Mouse (Mus musculus) E14TG2a.4 (cell line): Measurements from ENCODE around the gene Smad5.

Source experiments
- H3K27me3 ChIP-seq: 2 replicates; pipeline ENCODE4 v1.6.1; 2014; ENCODE audit warnings: low read length, control low read depth; ENCODE audit not compliant: insufficient read depth
- H3K36me3 ChIP-seq: 2 replicates; pipeline ENCODE4 v1.6.1; 2014; ENCODE audit warnings: low read length, control low read depth; ENCODE audit not compliant: insufficient read depth
- H3K4me1 ChIP-seq: replicated peaks from 2 replicates; pipeline ENCODE4 v1.6.1; 2014; ENCODE audit warnings: low read depth, low read length, control low read depth
- H3K4me3 ChIP-seq: replicated peaks from 2 replicates; pipeline ENCODE4 v1.5.1; 2014; ENCODE audit warnings: mild to moderate bottlenecking, low read length
- H3K9me3 ChIP-seq: 2 replicates; pipeline ENCODE4 v1.6.1; 2014; ENCODE audit warnings: low read length, control low read depth
- CTCF ChIP-seq: conservative IDR thresholded peaks from 2 replicates; pipeline ENCODE4 v1.5.1; 2014; ENCODE audit warnings: low read length
- NANOG ChIP-seq: IDR thresholded peaks from 2 replicates; pipeline ENCODE4 v1.6.1; 2014; ENCODE audit warnings: borderline replicate concordance, low read length, mixed read lengths
- POU5F1 ChIP-seq: IDR thresholded peaks from 2 replicates; pipeline ENCODE4 v1.6.1; 2014; ENCODE audit warnings: low read length, borderline replicate concordance

Smad5 gene

DNA sequence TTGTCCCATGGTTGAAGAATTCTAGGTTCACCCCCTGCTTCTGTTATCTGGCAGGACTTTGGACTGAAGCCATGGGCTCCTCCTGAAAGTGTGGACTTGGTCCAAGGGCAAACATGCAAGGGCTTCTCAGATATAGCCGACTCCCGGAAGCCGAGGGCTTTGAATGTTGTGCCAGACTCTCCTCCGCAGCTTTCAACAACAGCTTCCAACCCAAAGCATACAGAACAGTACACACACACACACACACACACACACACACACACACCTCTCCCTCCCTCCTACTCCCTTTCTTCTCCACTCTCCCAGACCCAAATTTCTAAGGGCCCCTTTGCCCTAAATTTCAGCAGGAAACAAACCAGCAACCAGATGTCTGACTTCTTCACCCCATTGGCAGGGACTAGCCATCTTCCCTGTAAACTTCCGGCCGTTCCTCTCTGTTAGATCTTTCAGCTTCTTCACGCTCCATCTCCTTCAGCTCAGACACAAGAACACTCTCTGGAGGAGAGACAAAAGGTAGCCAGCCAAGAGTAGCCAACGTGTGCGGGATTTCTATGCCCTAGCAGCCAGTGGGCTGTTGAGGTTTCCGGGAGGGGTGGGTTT, 24.5 kb upstream of the Smad5 start:
- Histone ChIP-seq H3K4me1 (peaks cover 16% of the 10 kb centered on the region), H3K36me3 (no peaks in the 10 kb centered on the region), H3K27me3 (peaks cover 50% of the 10 kb centered on the region), H3K9me3 (no peaks in the 10 kb centered on the region), H3K4me3 (no peak overlapping the region)
- TF ChIP-seq NANOG = no peak
- TF ChIP-seq POU5F1 = no peak
- no peak for TF ChIP-seq CTCF

DNA sequence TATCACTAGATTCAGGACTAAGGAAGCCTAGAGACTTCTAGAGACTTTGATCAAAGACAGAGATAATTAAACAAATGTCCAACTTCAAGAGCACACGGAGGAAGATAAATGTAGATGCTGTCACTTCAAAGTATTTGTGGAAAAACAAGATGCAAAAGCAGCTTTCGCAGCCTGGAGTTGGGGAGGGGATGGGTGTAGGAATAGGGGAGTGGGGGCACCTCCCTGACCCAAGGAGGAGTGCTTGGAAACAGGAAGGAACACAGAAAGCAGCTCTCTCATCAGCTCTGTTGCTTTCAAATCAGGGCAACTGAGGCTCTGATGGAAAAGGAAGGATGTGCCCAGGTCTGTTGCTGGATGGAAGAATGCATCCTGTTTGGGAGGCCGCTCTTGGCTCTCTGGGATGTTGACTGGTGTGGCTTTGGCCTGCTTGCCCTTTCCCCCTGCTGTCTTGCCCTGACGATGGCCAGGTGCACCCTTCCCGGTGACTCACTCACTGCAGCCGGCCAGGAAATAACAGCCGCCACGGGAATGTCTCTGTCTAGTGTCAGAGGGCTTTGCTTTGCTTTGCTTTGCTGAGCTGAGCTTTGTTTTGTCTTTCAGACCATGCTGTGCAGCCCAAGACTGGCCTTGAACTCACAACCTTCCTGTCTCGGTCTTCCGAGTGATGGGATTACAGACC, 23.8 kb upstream of the Smad5 start:
- TF ChIP-seq POU5F1 (no peak), CTCF (no peak), NANOG (no peak)
- H3K4me3 ChIP-seq = no peak overlapping the region
- H3K36me3 ChIP-seq = no peaks in the 10 kb centered on the region
- peaks cover 10% of the 10 kb centered on the region for H3K4me1 ChIP-seq
- no peaks in the 10 kb centered on the region for H3K9me3 ChIP-seq
- H3K27me3 ChIP-seq = peaks cover 50% of the 10 kb centered on the region

DNA sequence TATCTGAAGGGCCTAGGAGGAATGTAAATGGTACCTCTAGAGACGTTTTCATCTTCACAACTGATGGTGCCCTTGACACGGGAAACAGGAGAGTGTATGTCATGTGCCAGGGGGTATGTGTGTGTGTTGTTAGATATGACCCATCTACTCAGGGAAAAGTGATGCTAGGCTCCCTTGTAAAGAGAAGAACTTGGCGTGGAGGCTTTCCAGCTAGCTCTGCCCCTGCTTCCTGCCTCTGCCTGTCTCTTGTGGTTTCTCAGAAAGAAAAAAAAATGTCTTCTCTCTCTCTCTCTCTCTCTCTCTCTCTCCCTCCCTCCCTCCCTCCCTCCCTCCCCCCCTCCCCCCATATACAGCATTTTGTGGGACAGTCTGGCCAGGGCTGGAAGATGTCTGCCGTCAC, 20.9 kb upstream of the Smad5 start:
- H3K4me3 ChIP-seq = peak overlapping the region; percentile 53; the same call in 1 of the 2 replicates
- no peaks in the 10 kb centered on the region for H3K9me3 ChIP-seq
- H3K27me3 ChIP-seq = peaks cover 75% of the 10 kb centered on the region
- H3K4me1 ChIP-seq = peaks cover 9% of the 10 kb centered on the region
- no peak for TF ChIP-seq CTCF
- TF ChIP-seq POU5F1 = no peak
- no peak for TF ChIP-seq NANOG
- H3K36me3 ChIP-seq = no peaks in the 10 kb centered on the region

DNA sequence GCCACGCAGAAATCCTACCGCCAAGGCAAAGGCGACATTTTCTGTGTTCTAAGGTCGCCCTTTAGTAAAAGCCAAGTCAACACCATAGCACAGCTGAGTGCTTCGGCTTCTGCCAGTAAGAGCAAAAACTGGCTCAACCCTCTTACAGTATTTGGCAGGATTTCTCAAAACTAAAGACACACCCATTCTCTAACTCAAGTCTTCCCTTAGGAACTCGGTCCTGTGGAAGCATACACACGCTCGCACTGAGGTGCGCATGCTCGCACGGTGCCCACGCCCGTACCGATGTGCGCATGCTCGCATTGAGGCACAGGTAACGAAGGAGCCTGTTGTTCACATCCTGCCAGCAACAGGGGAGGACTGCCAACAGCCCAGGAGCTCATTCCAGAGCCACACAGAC, 20.5 kb upstream of the Smad5 start:
- TF ChIP-seq NANOG = no peak
- TF ChIP-seq CTCF = no peak
- no peak for TF ChIP-seq POU5F1
- peak overlapping the region; percentile 53 for H3K4me3 ChIP-seq

DNA sequence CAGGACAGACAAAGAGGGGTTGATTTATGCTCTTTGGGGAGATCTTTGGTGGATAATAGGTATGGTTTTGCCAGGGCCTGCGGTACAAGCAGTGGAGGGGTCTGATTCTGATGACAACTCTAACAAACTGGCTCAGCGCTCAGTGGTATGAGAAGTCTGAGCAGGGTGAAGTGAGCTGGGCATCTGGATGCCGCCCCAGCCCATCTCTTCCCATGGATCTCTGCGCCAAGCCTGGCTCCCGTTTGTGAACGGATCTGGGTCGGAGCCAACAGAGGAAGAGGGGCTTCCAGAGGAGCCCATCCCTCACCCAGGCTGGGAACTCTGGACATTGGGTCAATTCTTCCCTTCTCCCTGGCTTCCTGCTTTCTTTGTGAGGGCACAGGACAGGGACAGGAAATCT, 19.5 kb upstream of the Smad5 start:
- Histone ChIP-seq H3K27me3 (peaks cover 67% of the 10 kb centered on the region), H3K4me1 (peaks cover 9% of the 10 kb centered on the region), H3K9me3 (no peaks in the 10 kb centered on the region), H3K4me3 (no peak overlapping the region), H3K36me3 (no peaks in the 10 kb centered on the region)
- no peak for TF ChIP-seq POU5F1
- no peak for TF ChIP-seq NANOG
- TF ChIP-seq CTCF = no peak

More for the DNA sequence above, 20.5 kb upstream of the Smad5 start:
- peaks cover 9% of the 10 kb centered on the region for H3K4me1 ChIP-seq
- H3K36me3 ChIP-seq = no peaks in the 10 kb centered on the region
- H3K9me3 ChIP-seq = no peaks in the 10 kb centered on the region
- H3K27me3 ChIP-seq = peaks cover 71% of the 10 kb centered on the region

DNA sequence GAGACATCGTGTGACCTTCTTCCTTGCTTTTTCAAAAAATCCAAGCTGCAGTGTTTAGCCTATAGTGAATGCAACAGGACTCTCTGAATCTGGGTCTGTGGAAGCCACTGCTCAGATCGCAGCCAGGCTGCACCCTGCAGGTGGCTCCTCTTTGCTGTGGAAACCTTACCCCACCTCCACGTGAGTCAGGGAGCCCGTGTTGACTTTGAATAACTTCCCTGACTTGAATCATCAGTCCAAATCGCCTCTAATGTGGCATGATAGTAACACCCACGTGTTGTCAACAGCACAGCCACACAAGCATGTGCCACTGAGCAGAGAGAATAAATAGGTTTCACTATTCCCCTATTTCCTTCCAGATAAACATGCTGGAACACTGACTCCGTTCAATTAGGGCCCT, 10.8 kb upstream of the Smad5 start:
- H3K9me3 ChIP-seq = no peaks in the 10 kb centered on the region
- H3K36me3 ChIP-seq = no peaks in the 10 kb centered on the region
- peaks cover 7% of the 10 kb centered on the region; the same call in 1 of the 2 replicates for H3K27me3 ChIP-seq
- no peak overlapping the region for H3K4me3 ChIP-seq
- H3K4me1 ChIP-seq = no peaks in the 10 kb centered on the region
- TF ChIP-seq NANOG (no peak), CTCF (no peak), POU5F1 (no peak)

DNA sequence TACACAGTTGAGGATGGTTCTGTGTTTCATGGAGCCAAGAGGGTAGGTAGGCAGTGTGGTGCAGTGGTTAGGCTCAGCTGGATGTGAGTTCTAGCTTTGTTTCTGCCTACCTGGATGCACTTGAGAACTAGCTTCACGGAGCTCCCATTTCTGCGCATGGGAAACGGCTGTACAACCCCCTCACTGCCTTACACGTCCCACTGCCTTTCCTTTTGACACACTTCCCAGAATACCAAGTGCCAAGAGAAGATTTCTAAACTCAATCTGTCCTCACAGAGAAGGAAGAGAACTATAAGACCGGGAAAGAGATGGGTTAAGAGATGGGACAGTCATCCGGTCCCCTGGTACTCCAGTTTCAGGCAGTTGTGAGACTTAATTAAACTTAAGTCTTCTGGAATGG, 10.2 kb upstream of the Smad5 start:
- no peaks in the 10 kb centered on the region for H3K9me3 ChIP-seq
- no peak overlapping the region for H3K4me3 ChIP-seq
- peaks cover 7% of the 10 kb centered on the region; the same call in 1 of the 2 replicates for H3K27me3 ChIP-seq
- no peaks in the 10 kb centered on the region for H3K4me1 ChIP-seq
- no peaks in the 10 kb centered on the region for H3K36me3 ChIP-seq
- no peak for TF ChIP-seq NANOG
- TF ChIP-seq CTCF = no peak
- no peak for TF ChIP-seq POU5F1

DNA sequence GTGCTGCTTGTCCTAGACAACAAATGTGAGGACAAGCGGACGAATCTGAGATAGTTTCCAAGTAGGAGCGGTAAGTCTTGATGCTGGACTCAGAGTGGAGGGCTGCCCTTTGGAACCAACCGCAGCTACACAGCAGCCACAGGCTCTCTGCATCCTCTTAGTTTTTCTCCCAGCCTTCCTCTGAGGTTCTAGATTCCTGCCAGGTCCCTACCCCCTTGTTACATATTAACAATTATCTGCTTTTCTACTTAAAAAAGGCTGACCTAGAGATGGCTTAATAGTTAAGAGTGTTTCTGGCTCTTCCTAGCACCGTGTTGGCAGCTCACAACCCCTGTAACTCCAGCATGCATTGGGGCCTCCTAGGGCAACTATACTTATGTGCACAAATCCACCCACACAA, 7.1 kb upstream of the Smad5 start:
- Histone ChIP-seq H3K4me3 (no peak overlapping the region), H3K4me1 (no peaks in the 10 kb centered on the region), H3K27me3 (peaks cover 7% of the 10 kb centered on the region; the same call in 1 of the 2 replicates), H3K9me3 (no peaks in the 10 kb centered on the region), H3K36me3 (no peaks in the 10 kb centered on the region)
- TF ChIP-seq NANOG (no peak), POU5F1 (no peak), CTCF (no peak)

DNA sequence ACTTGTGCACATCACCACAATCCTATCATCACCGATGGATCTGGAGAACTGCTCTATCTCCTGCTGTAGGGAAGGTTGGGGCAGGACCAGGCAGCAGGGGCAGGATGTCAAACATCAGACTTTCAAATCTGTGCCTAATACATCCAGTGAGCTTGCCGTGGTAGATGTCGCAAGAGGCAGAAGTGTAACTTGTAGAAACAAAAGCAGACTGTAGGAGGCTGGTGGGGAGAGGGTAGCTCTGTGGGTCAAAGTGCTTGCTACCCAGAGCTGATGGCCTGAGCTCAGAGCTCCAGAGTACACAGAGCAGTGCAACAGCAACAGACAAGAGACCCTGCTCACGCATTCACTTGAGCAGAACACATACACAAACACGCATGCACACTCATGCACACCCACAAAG, 6.1 kb upstream of the Smad5 start:
- Histone ChIP-seq H3K36me3 (no peaks in the 10 kb centered on the region), H3K9me3 (no peaks in the 10 kb centered on the region), H3K27me3 (peaks cover 7% of the 10 kb centered on the region; the same call in 1 of the 2 replicates), H3K4me1 (peaks cover 6% of the 10 kb centered on the region; the same call in 1 of the 2 replicates), H3K4me3 (no peak overlapping the region)
- no peak for TF ChIP-seq CTCF
- no peak for TF ChIP-seq POU5F1
- TF ChIP-seq NANOG = no peak
